Comparison of ENCODE assay signal across 18 mouse cellular contexts in genomic region chr4:134362124-134362523, GRCm38 (mm10). TPM values are rescaled to one million over a fixed set of nuclear protein-coding genes. Genes with fewer than 3 reads are reported as not detected.
DNase-seq lines count a peak whose midpoint lies in the region; ATAC-seq and TF ChIP-seq lines count a peak whose summit lies in the region.
"Had no signal": no experiment of that assay in that cellular context is flagged by ENCODE, and none has a peak within 500 bp of the region (broad histone marks: within the 10 kb centered on the region; RNA-seq: fewer than 3 reads in every experiment).

No protein-coding gene starts in this region.

- H3K27me3 ChIP-seq in lung, embryonic 16.5 days (ENCODE audit: control insufficient read depth, insufficient read depth, low read depth, low read length) = no peaks in the 10 kb centered on the region
- H3K27me3 ChIP-seq in kidney, adult 2 months (replicated peaks; ENCODE audit: control insufficient read depth, insufficient read depth, low read length) = no peaks in the 10 kb centered on the region
- peaks cover 46% of the 10 kb centered on the region for H3K27me3 ChIP-seq in hindbrain, embryonic 12.5 days

- peaks cover 1% of the 10 kb centered on the region; the same call in 1 of the 2 replicates for H3K4me1 ChIP-seq in lung, embryonic 16.5 days (replicated peaks; ENCODE audit: control insufficient read depth, insufficient read depth, low read length)
- H3K4me1 ChIP-seq in kidney, adult 2 months (ENCODE audit: control insufficient read depth, insufficient read depth, low read length) = peaks cover 8% of the 10 kb centered on the region; the same call in 1 of the 2 replicates
- H3K4me1 ChIP-seq in hindbrain, embryonic 12.5 days = peaks cover 5% of the 10 kb centered on the region

- no peak for TF ChIP-seq POLR2A in kidney, adult 2 months (IDR thresholded peaks at IDR 0.05; ENCODE audit: low read depth, low read length)

- H3K4me2 ChIP-seq in lung, embryonic 16.5 days (ENCODE audit: low read depth, low read length) = no peak overlapping the region
- H3K4me2 ChIP-seq in hindbrain, embryonic 12.5 days (replicated peaks) = no peak overlapping the region
- H3K4me2 ChIP-seq: hindbrain, embryonic 14.5 days had no signal

- H3K9me3 ChIP-seq in lung, embryonic 16.5 days (ENCODE audit: control insufficient read depth, low read length) = no peaks in the 10 kb centered on the region
- no peaks in the 10 kb centered on the region for H3K9me3 ChIP-seq in hindbrain, embryonic 12.5 days (replicated peaks)
- H3K9me3 ChIP-seq: liver, embryonic 13.5 days had no signal

- 59% methylated on average over 9 of the region's 9 CpGs for WGBS in lung, embryonic 16.5 days
- WGBS in kidney, adult 2 months = 70% methylated on average over 9 of the region's 9 CpGs
- WGBS in hindbrain, embryonic 12.5 days = 68% methylated on average over 9 of the region's 9 CpGs

- intact Hi-C loops in heart, postnatal 36 days (cut with DNase I) = no loop called here

- no peak overlapping the region for H3K4me3 ChIP-seq in lung, embryonic 16.5 days (ENCODE audit: low read length)
- H3K4me3 ChIP-seq in kidney, adult 2 months (ENCODE audit: insufficient read depth, low read depth, low read length) = no peak overlapping the region
- H3K4me3 ChIP-seq in hindbrain, embryonic 12.5 days = no peak overlapping the region
- H3K4me3 ChIP-seq: liver, embryonic 13.5 days had no signal

- no peak for ATAC-seq in lung, embryonic 16.5 days (ENCODE audit: low read depth)
- peak; percentile 5; the same call in 1 of the 2 replicates for ATAC-seq in common myeloid progenitor, adult 5-6 weeks (replicated peaks; ENCODE audit: low read depth, poor library complexity, severe bottlenecking)
- no peak for ATAC-seq in hindbrain, embryonic 12.5 days (ENCODE audit: low FRiP score)
- ATAC-seq: forebrain, embryonic 14.5 days had no signal

- peak overlapping the region; percentile 11; the same call in 1 of the 2 replicates for H3K9ac ChIP-seq in lung, embryonic 16.5 days (ENCODE audit: low read length)
- no peak overlapping the region for H3K9ac ChIP-seq in hindbrain, embryonic 12.5 days
- H3K9ac ChIP-seq: hindbrain, embryonic 14.5 days; liver, embryonic 13.5 days had no signal

- H3K36me3 ChIP-seq in lung, embryonic 16.5 days (ENCODE audit: control insufficient read depth, insufficient read depth, low read length) = no peaks in the 10 kb centered on the region
- no peaks in the 10 kb centered on the region for H3K36me3 ChIP-seq in kidney, adult 2 months (ENCODE audit: control insufficient read depth, insufficient read depth, low read length)
- no peaks in the 10 kb centered on the region for H3K36me3 ChIP-seq in hindbrain, embryonic 12.5 days
- H3K36me3 ChIP-seq: liver, embryonic 13.5 days had no signal

- no peak for TF ChIP-seq CTCF in kidney, adult 2 months (conservative IDR thresholded peaks at IDR 0.05; ENCODE audit: insufficient read depth, insufficient read length, low read depth, low read length)

- no peak for DNase-seq in lung, postnatal 36 days
- DNase-seq in adrenal gland, postnatal 14 days = peak; percentile 90
- DNase-seq in heart, postnatal 36 days = peak; percentile 37 to 44
- DNase-seq in kidney, adult 2 months = no peak
- DNase-seq in gastrocnemius, adult 8-10 months (ENCODE audit: low spot score in 2 of 2) = no peak
- DNase-seq: cerebellum, adult 9-10 months; layer of hippocampus, postnatal 36 days; left cerebral cortex, postnatal 4 days; liver, embryonic 13.5 days had no signal

- no peak overlapping the region for H3K27ac ChIP-seq in lung, embryonic 16.5 days (ENCODE audit: low read length)
- no peak overlapping the region for H3K27ac ChIP-seq in kidney, adult 2 months (ENCODE audit: insufficient read depth, low read depth, low read length)
- no peak overlapping the region for H3K27ac ChIP-seq in hindbrain, embryonic 12.5 days
- H3K27ac ChIP-seq: hindbrain, embryonic 14.5 days; liver, embryonic 13.5 days; stomach, postnatal 0 days had no signal

RNA-seq across cellular contexts. Expression of gene Slc30a2, which starts 19.1 kb away (rescaled TPM):
- 0.29 and 0.43 TPM in 2 replicates for polyA plus RNA-seq in lung, embryonic 16.5 days (2015; fragmentation: Nextera tagmentation; extraction: Ambion mirVana)
- 13.4 and 18.8 TPM in 2 replicates for total RNA-seq in adrenal gland, postnatal 14 days (2021)
- not detected in 2 replicates for total RNA-seq in common myeloid progenitor, adult 5-6 weeks (2017)
- total RNA-seq in heart, postnatal 36 days (2021) = under 1 TPM; 0.35 to 0.50 TPM
- 32.3 and 33.3 TPM in 2 replicates for polyA plus RNA-seq in kidney, adult 2 months (2012; rRNA removed)
- total RNA-seq in gastrocnemius, adult 8-10 months (2022) = 10 to 100 TPM in 2 of 4 experiments, 1 to 10 TPM in 2; 3.4 to 20.1 (median 11.8) TPM
- polyA plus RNA-seq in hindbrain, embryonic 12.5 days (2016; fragmentation: Nextera tagmentation; extraction: Ambion mirVana) = not detected in 2 replicates
- total RNA-seq: layer of hippocampus, postnatal 36 days; left cerebral cortex, postnatal 4 days; megakaryocyte-erythroid progenitor cell, adult 5-6 weeks had no signal
- polyA plus RNA-seq: liver, embryonic 13.5 days had no signal

RNA-seq across cellular contexts. Expression of gene Extl1, which starts 21.5 kb away (rescaled TPM):
- 1.8 and 2.5 TPM in 2 replicates for polyA plus RNA-seq in lung, embryonic 16.5 days (2015; fragmentation: Nextera tagmentation; extraction: Ambion mirVana)
- 0.96 and 1.7 TPM in 2 replicates for total RNA-seq in adrenal gland, postnatal 14 days (2021)
- not detected in 2 replicates for total RNA-seq in common myeloid progenitor, adult 5-6 weeks (2017)
- 10 to 100 TPM; 17.3 to 20.0 TPM for total RNA-seq in heart, postnatal 36 days (2021)
- polyA plus RNA-seq in kidney, adult 2 months (2012; rRNA removed) = 1.1 and 1.3 TPM in 2 replicates
- 10 to 100 TPM; 22.2 to 36.1 (median 29.7) TPM for total RNA-seq in gastrocnemius, adult 8-10 months (2022)
- polyA plus RNA-seq in hindbrain, embryonic 12.5 days (2016; fragmentation: Nextera tagmentation; extraction: Ambion mirVana) = 1.2 and 1.7 TPM in 2 replicates
- total RNA-seq: megakaryocyte-erythroid progenitor cell, adult 5-6 weeks had no signal

RNA-seq across cellular contexts. Expression of gene Pafah2, which starts 34.0 kb away (rescaled TPM):
- 14.3 and 14.6 TPM in 2 replicates for polyA plus RNA-seq in lung, embryonic 16.5 days (2015; fragmentation: Nextera tagmentation; extraction: Ambion mirVana)
- 15.9 and 21.2 TPM in 2 replicates for total RNA-seq in adrenal gland, postnatal 14 days (2021)
- total RNA-seq in common myeloid progenitor, adult 5-6 weeks (2017) = 16.4 and 18.4 TPM in 2 replicates
- total RNA-seq in heart, postnatal 36 days (2021) = 1 to 10 TPM; 6.8 to 8.0 TPM
- 96.9 and 102 TPM in 2 replicates for polyA plus RNA-seq in kidney, adult 2 months (2012; rRNA removed)
- total RNA-seq in gastrocnemius, adult 8-10 months (2022) = 1 to 10 TPM; 2.2 to 2.8 (median 2.5) TPM
- polyA plus RNA-seq in hindbrain, embryonic 12.5 days (2016; fragmentation: Nextera tagmentation; extraction: Ambion mirVana) = 9.2 and 10.7 TPM in 2 replicates

RNA-seq across cellular contexts. Expression of gene Trim63, which starts 47.2 kb away (rescaled TPM):
- 2.6 and 3.1 TPM in 2 replicates for polyA plus RNA-seq in lung, embryonic 16.5 days (2015; fragmentation: Nextera tagmentation; extraction: Ambion mirVana)
- not detected in 2 replicates for total RNA-seq in adrenal gland, postnatal 14 days (2021)
- total RNA-seq in common myeloid progenitor, adult 5-6 weeks (2017) = not detected in 2 replicates
- total RNA-seq in heart, postnatal 36 days (2021) = 100 to 1,000 TPM; 234 to 314 TPM
- 4.2 and 7.4 TPM in 2 replicates for polyA plus RNA-seq in kidney, adult 2 months (2012; rRNA removed)
- total RNA-seq in gastrocnemius, adult 8-10 months (2022) = 100 to 1,000 TPM; 202 to 681 (median 229) TPM
- polyA plus RNA-seq in hindbrain, embryonic 12.5 days (2016; fragmentation: Nextera tagmentation; extraction: Ambion mirVana) = 0.54 and 1.6 TPM in 2 replicates
- total RNA-seq: layer of hippocampus, postnatal 36 days; megakaryocyte-erythroid progenitor cell, adult 5-6 weeks; MEL had no signal
- polyA plus RNA-seq: CD4-positive, CD25-positive, alpha-beta regulatory T cell, adult 4 months; forebrain, embryonic 14.5 days had no signal

Comparison
In these comparisons a context has a peak if more than half of its experiments do, and no peak if none do; other contexts are left out.
1. DNase-seq: peak in adrenal gland, postnatal 14 days (single experiment) and heart, postnatal 36 days (2 of 2); none in lung, postnatal 36 days (single experiment), kidney, adult 2 months (single experiment) and gastrocnemius, adult 8-10 months (0 of 2).